Mouse (Mus musculus) stomach, postnatal 0 days (tissue): ENCODE results near the gene Cdon.

Experiments
- CTCF ChIP-seq: IDR thresholded peaks from 2 replicates; pipeline ENCODE4 v1.5.1; 2016; ENCODE audit warnings: antibody characterized with exemption, low read depth, mild to moderate bottlenecking, moderate library complexity
- EP300 ChIP-seq: optimal IDR thresholded peaks from 2 replicates; pipeline ENCODE3; 2016; ENCODE audit warnings: antibody characterized with exemption

GRCm38 (mm10) chr9:35546745-35547144, 125.8 kb downstream of the Cdon start:
- TF ChIP-seq EP300 (no peak), CTCF (no peak)
